Mouse (Mus musculus): ENCODE measurements at regions not wholly inside any gene's neighbourhood (a gene's known extent, or its start where the extent isn't known, plus 50 kb on each side); places are given as distances from the start of the nearest gene placed in this dataset.

GRCm38 (mm10) chr1:128642212-128642611 lies 50.1 kb upstream of the Cxcr4 start:
- H3K4me1 ChIP-seq (ENCODE audit: control insufficient read depth, insufficient read depth, low read length), result peaks cover 8% of the 10 kb centered on the region
- no peaks in the 10 kb centered on the region for H3K36me3 ChIP-seq (ENCODE audit: control insufficient read depth, insufficient read depth, low read length)
- no peak overlapping the region for H3K9ac ChIP-seq (ENCODE audit: low read depth, low read length)
- no peaks in the 10 kb centered on the region for H3K9me3 ChIP-seq (replicated peaks; ENCODE audit: control insufficient read depth, low read length, poor library complexity, severe bottlenecking)
- no peaks in the 10 kb centered on the region for H3K27me3 ChIP-seq (ENCODE audit: control insufficient read depth, insufficient read depth, low read depth, low read length)
- no peak overlapping the region for H3K4me2 ChIP-seq (ENCODE audit: low read length)
- no peak overlapping the region for H3K27ac ChIP-seq (ENCODE audit: low read length)
- ATAC-seq, result no peak
- 90% methylated on average over 2 of the region's 2 CpGs for WGBS
- no peak overlapping the region for H3K4me3 ChIP-seq (ENCODE audit: low read depth, low read length)

Measured in midbrain, embryonic 16.5 days (tissue).